Mouse (Mus musculus): ENCODE measurements around the gene Abca6.

DNA sequence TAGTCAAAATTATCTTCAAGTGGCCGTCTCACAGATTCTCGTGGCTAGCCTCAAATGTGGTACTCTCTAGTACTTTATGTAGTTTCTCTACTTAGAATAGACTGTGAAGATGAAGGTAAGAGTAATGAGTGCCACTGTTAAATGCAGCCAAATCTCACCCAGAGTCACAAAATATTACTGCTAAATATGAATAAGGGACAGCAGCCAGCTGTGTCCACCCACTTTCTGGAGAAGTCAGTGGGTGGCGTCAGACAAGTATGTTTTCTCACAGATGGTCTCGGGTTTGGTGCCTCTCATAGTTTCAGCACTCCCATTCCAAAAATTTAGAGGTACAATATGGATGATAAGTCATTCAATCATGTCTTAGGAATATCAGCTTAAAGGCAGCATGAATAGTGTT, 56.3 kb downstream of the Abca6 start:
- TF ChIP-seq GATA1 (IDR thresholded peaks at IDR 0.05; ENCODE audit: low read length) (no peak), TAL1 (IDR thresholded peaks at IDR 0.05; ENCODE audit: low read length) (no peak)

All from erythroblast, embryonic 14.5 days (primary cell).